Mouse (Mus musculus) heart, embryonic 13.5 days (tissue): Measurements from ENCODE around the gene Pitx2. TPM values are rescaled to one million over a fixed set of nuclear protein-coding genes. Genes with fewer than 3 reads are reported as not detected.

Experiments
- ATAC-seq: fragments of 200-750 bp; cut with Nextera tagmentation; 2 replicates; pipeline ENCODE4 v1.8.0; 2017; ENCODE audit warnings: moderate TSS enrichment; ENCODE audit not compliant: insufficient number of reproducible peaks, low FRiP score, low TSS enrichment; ENCODE audit errors: extremely low read depth
- H3K27ac ChIP-seq: fragments of 300-500 bp; sonication (generic); replicated peaks from 2 replicates; pipeline ENCODE4 v1.5.1; 2015; ENCODE audit warnings: moderate library complexity, mild to moderate bottlenecking, inconsistent platforms
- H3K27me3 ChIP-seq: fragments of 300-500 bp; sonication (generic); replicated peaks from 2 replicates; pipeline ENCODE4 v1.6.1; 2015; ENCODE audit warnings: mild to moderate bottlenecking, inconsistent platforms
- H3K36me3 ChIP-seq: fragments of 300-500 bp; sonication (generic); 2 replicates; pipeline ENCODE4 v1.6.1; 2015; ENCODE audit warnings: mild to moderate bottlenecking, inconsistent platforms
- H3K4me1 ChIP-seq: fragments of 300-500 bp; sonication (generic); 2 replicates; pipeline ENCODE4 v1.6.1; 2015; ENCODE audit warnings: inconsistent platforms
- H3K4me2 ChIP-seq: fragments of 300-500 bp; sonication (generic); 2 replicates; pipeline ENCODE4 v1.6.1; 2015; ENCODE audit warnings: inconsistent platforms, mild to moderate bottlenecking, moderate library complexity
- H3K4me3 ChIP-seq: fragments of 300-500 bp; sonication (generic); 2 replicates; pipeline ENCODE4 v1.5.1; 2015; ENCODE audit warnings: moderate library complexity, mild to moderate bottlenecking, inconsistent platforms
- H3K9ac ChIP-seq: fragments of 300-500 bp; sonication (generic); 2 replicates; pipeline ENCODE4 v1.6.1; 2015; ENCODE audit warnings: inconsistent platforms, mild to moderate bottlenecking, moderate library complexity
- H3K9me3 ChIP-seq: fragments of 300-500 bp; sonication (generic); 2 replicates; pipeline ENCODE4 v1.6.1; 2016; ENCODE audit warnings: inconsistent platforms
- WGBS: fragments of 180-500 bp; shearing (Covaris S2); methylation state at CpG from one replicate; pipeline ENCODE4 v1.1.7; 2015; ENCODE audit warnings: mixed read lengths; 5-methylcytosine and 5-hydroxymethylcytosine counted together
- polyA plus RNA-seq: library from polyadenylated mRNA; unstranded; fragments of >200 nt; fragmentation: Nextera tagmentation; extraction: Ambion mirVana; gene quantifications from 2 replicates; pipeline ENCODE4 v1.2.1, GENCODE M21; 2015

The Pitx2 gene
- polyA plus RNA-seq, 1 experiment from 2014 or later: 29.2 TPM

GRCm38 (mm10) chr3:129203761-129204440 lies 4.2 kb downstream of the Pitx2 start:
- peak overlapping the region; percentile 74 for H3K9ac ChIP-seq
- H3K27me3 ChIP-seq: peaks cover 96% of the 10 kb centered on the region
- no peak for ATAC-seq
- no peaks in the 10 kb centered on the region for H3K36me3 ChIP-seq
- peak overlapping the region; percentile 92 for H3K4me2 ChIP-seq
- H3K9me3 ChIP-seq: no peaks in the 10 kb centered on the region
- WGBS: 2% methylated on average over 33 of the region's 35 CpGs
- H3K4me1 ChIP-seq: peaks cover 39% of the 10 kb centered on the region
- peak overlapping the region; percentile 56 for H3K4me3 ChIP-seq
- no peak overlapping the region for H3K27ac ChIP-seq

- Histone ChIP-seq H3K4me1 (peaks cover 32% of the 10 kb centered on the region), H3K4me2 (peak overlapping the region; percentile 92), H3K27me3 (peaks cover 96% of the 10 kb centered on the region), H3K27ac (no peak overlapping the region), H3K36me3 (no peaks in the 10 kb centered on the region), H3K4me3 (peak overlapping the region; percentile 56), H3K9me3 (no peaks in the 10 kb centered on the region), H3K9ac (peak overlapping the region; percentile 74)
- peak; percentile 78; the same call in 1 of the 2 replicates for ATAC-seq
- WGBS: 1% methylated on average over 48 of the region's 48 CpGs
Observed at GRCm38 (mm10) chr3:129204441-129205313, 5.0 kb downstream of the Pitx2 start.

GRCm38 (mm10) chr3:129205481-129206175 lies 6.0 kb downstream of the Pitx2 start:
- ATAC-seq: no peak
- no peak overlapping the region for H3K4me3 ChIP-seq
- H3K4me1 ChIP-seq: peaks cover 25% of the 10 kb centered on the region
- H3K9me3 ChIP-seq: no peaks in the 10 kb centered on the region
- H3K27ac ChIP-seq: no peak overlapping the region
- H3K36me3 ChIP-seq: no peaks in the 10 kb centered on the region
- 10% methylated on average over 18 of the region's 18 CpGs for WGBS
- H3K27me3 ChIP-seq: peaks cover 96% of the 10 kb centered on the region
- H3K4me2 ChIP-seq: no peak overlapping the region
- H3K9ac ChIP-seq: no peak overlapping the region

DNA sequence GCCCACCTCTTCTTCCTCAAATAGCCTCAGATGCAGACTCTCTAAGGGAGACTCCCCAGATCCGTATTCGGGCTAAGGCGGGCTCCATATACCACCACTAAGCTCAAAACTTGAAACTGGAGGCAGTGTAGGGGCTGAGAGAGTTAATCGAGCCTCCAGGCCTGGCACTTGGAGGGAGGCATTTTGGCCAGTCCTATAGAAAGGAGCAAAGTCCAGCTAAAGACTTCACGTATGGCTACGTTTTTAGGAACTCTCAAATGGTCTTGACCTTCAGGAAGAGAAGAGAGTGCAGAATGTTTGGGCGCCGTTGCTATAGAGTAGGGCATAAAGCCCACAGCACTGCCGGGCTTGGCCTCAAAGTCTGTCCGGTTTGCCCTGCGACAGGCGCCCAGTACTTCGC lies 7.1 kb downstream of the Pitx2 start:
- Histone ChIP-seq H3K27me3 (peaks cover 99% of the 10 kb centered on the region), H3K36me3 (no peaks in the 10 kb centered on the region), H3K9me3 (no peaks in the 10 kb centered on the region), H3K9ac (no peak overlapping the region), H3K4me1 (peaks cover 25% of the 10 kb centered on the region), H3K4me3 (no peak overlapping the region), H3K27ac (no peak overlapping the region), H3K4me2 (no peak overlapping the region)
- no peak for ATAC-seq
- WGBS: 4% methylated on average over 13 of the region's 13 CpGs

- no peak for ATAC-seq
- no peak overlapping the region for H3K4me2 ChIP-seq
- no peaks in the 10 kb centered on the region for H3K36me3 ChIP-seq
- 5% methylated on average over 24 of the region's 24 CpGs for WGBS
- H3K9ac ChIP-seq: no peak overlapping the region
- no peaks in the 10 kb centered on the region for H3K9me3 ChIP-seq
- no peak overlapping the region for H3K4me3 ChIP-seq
- peaks cover 25% of the 10 kb centered on the region for H3K4me1 ChIP-seq
- H3K27me3 ChIP-seq: peaks cover 99% of the 10 kb centered on the region
- H3K27ac ChIP-seq: no peak overlapping the region
Observed at GRCm38 (mm10) chr3:129207231-129208030, 7.8 kb downstream of the Pitx2 start.

DNA sequence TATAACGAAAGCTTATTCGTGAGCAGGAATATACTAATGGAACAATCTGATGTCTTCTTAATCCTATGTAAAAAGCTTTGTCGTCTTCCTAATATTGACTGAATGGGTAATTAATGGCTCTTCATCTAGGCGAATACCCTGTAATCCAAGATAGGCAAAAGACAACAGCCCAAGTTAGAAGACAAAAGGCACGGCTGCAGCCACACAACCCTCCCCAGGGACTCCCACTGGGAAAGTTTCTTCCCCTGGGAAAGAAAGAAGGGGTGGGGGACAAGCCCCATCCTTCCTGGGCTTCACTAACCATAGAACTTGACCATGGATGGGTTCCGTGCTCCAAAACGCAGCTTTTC lies 8.3 kb downstream of the Pitx2 start:
- peaks cover 20% of the 10 kb centered on the region for H3K4me1 ChIP-seq
- H3K27me3 ChIP-seq: peaks cover 99% of the 10 kb centered on the region
- H3K4me3 ChIP-seq: no peak overlapping the region
- H3K36me3 ChIP-seq: no peaks in the 10 kb centered on the region
- H3K27ac ChIP-seq: no peak overlapping the region
- no peak overlapping the region for H3K9ac ChIP-seq
- H3K9me3 ChIP-seq: no peaks in the 10 kb centered on the region
- no peak for ATAC-seq
- 6% methylated on average over 7 of the region's 7 CpGs for WGBS
- H3K4me2 ChIP-seq: no peak overlapping the region

GRCm38 (mm10) chr3:129208421-129208820 lies 8.7 kb downstream of the Pitx2 start:
- H3K27me3 ChIP-seq: peaks cover 99% of the 10 kb centered on the region
- no peak overlapping the region for H3K4me2 ChIP-seq
- WGBS: 5% methylated on average over 10 of the region's 10 CpGs
- H3K9ac ChIP-seq: no peak overlapping the region
- peaks cover 17% of the 10 kb centered on the region for H3K4me1 ChIP-seq
- H3K36me3 ChIP-seq: no peaks in the 10 kb centered on the region
- H3K27ac ChIP-seq: no peak overlapping the region
- ATAC-seq: no peak
- H3K9me3 ChIP-seq: no peaks in the 10 kb centered on the region
- no peak overlapping the region for H3K4me3 ChIP-seq

GRCm38 (mm10) chr3:129209266-129209665 lies 9.6 kb downstream of the Pitx2 start:
- peaks cover 11% of the 10 kb centered on the region for H3K4me1 ChIP-seq
- 6% methylated on average over 4 of the region's 4 CpGs for WGBS
- no peaks in the 10 kb centered on the region for H3K9me3 ChIP-seq
- no peak overlapping the region for H3K9ac ChIP-seq
- H3K36me3 ChIP-seq: no peaks in the 10 kb centered on the region
- ATAC-seq: no peak
- H3K27me3 ChIP-seq: peaks cover 97% of the 10 kb centered on the region
- no peak overlapping the region for H3K4me2 ChIP-seq
- no peak overlapping the region for H3K4me3 ChIP-seq
- H3K27ac ChIP-seq: no peak overlapping the region

DNA sequence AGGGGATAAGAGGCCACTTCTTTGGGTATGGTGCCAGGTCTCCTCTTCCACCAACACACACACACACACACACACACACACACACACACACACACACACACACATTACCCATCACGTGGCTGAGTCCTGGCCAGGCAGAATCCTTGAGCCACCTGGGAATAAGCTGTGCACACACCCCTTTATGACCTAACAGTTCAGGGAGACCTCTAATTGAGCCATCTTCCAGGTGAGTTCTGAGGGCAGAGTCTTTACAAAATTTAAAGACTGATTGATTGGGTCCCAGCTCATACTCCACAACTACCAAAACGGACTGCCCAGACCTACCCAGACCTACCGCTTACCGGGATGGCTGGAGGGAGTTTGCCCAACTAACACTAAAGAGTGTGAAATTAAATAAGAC lies 10.1 kb downstream of the Pitx2 start:
- ATAC-seq: no peak
- WGBS: 2% methylated on average over 4 of the region's 4 CpGs

DNA sequence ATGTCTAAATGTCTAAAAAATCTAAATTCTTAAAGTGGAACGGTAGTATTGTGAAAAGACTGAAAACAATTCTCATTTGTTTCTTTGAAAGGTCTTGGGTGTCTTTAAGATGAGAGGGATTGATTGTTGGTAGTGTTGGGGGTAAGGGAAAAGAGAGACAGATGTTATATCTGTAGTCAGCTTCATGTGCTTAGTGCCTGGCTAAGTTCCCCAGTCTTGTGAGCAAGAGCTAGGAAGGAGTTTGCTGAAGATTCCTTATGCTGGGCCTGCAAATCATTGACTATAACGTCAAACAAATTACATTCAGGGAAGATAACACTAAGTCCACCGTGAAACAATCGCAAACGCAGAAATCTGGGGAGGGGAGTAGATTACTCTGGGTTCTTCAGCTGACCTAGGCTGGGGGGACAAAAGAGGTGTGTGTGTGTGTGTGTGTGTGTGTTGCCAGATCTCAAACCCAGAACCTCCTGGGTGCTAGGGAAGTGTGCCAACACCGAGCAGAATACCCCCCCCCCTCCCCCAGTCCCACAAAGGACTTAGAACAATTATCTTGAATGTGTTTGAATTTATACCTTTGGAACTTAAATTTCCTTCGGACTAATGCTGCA lies 12.5 kb downstream of the Pitx2 start:
- 5% methylated on average over 7 of the region's 7 CpGs for WGBS
- H3K36me3 ChIP-seq: no peaks in the 10 kb centered on the region
- no peaks in the 10 kb centered on the region for H3K9me3 ChIP-seq
- peaks cover 96% of the 10 kb centered on the region for H3K27me3 ChIP-seq
- no peak overlapping the region for H3K4me2 ChIP-seq
- no peak overlapping the region for H3K9ac ChIP-seq
- no peak overlapping the region for H3K27ac ChIP-seq
- H3K4me1 ChIP-seq: peaks cover 22% of the 10 kb centered on the region
- no peak overlapping the region for H3K4me3 ChIP-seq
- no peak for ATAC-seq

More for the DNA sequence above, 10.1 kb downstream of the Pitx2 start:
- H3K36me3 ChIP-seq: no peaks in the 10 kb centered on the region
- peaks cover 14% of the 10 kb centered on the region for H3K4me1 ChIP-seq
- H3K9ac ChIP-seq: no peak overlapping the region
- H3K27me3 ChIP-seq: peaks cover 97% of the 10 kb centered on the region
- H3K9me3 ChIP-seq: no peaks in the 10 kb centered on the region
- no peak overlapping the region for H3K27ac ChIP-seq
- no peak overlapping the region for H3K4me3 ChIP-seq
- no peak overlapping the region for H3K4me2 ChIP-seq
